Mouse (Mus musculus) MEL (cell line): ENCODE data around the gene Paqr6. TPM values are rescaled to one million over a fixed set of nuclear protein-coding genes. Genes with fewer than 3 reads are reported as not detected.

ENCODE experiments used
- DNase-seq: peaks from one replicate; pipeline ENCODE4 v3.0.0; 2011; ENCODE audit warnings: low read depth, low spot score
- H3K27ac ChIP-seq: 2 replicates; pipeline ENCODE4 v1.5.1; 2012; ENCODE audit warnings: low read depth, mild to moderate bottlenecking, control low read depth, low read length, moderate library complexity; ENCODE audit not compliant: control insufficient read depth
- H3K27me3 ChIP-seq, 2 experiments: fragments of 150-350 bp in 1 of 2; sonication (generic) in 1 of 2; 2 replicates each; pipeline ENCODE4 v1.6.1; 2012; ENCODE audit warnings: low read length in 2 of 2, mild to moderate bottlenecking in 2 of 2, improper control_type of control experiment in 1 of 2, moderate library complexity in 1 of 2; ENCODE audit not compliant: insufficient read depth in 2 of 2, control insufficient read depth in 1 of 2
- H3K36me3 ChIP-seq, 2 experiments: 2 replicates each; pipeline ENCODE4 v1.6.1; 2012 to 2014; ENCODE audit warnings: low read length in 2 of 2, improper control_type of control experiment in 1 of 2, inconsistent platforms in 1 of 2, mild to moderate bottlenecking in 1 of 2; ENCODE audit not compliant: insufficient read depth in 2 of 2, control insufficient read depth in 1 of 2
- H3K4me1 ChIP-seq, 2 experiments: fragments of 150-350 bp in 1 of 2; sonication (generic) in 1 of 2; 2 replicates each; pipeline ENCODE4 v1.6.1; 2012; ENCODE audit warnings: low read length in 2 of 2, improper control_type of control experiment in 1 of 2, mild to moderate bottlenecking in 1 of 2; ENCODE audit not compliant: insufficient read depth in 2 of 2, control insufficient read depth in 1 of 2
- H3K4me3 ChIP-seq, 2 experiments: fragments of 150-350 bp in 1 of 2; sonication (generic) in 1 of 2; 2 replicates each; pipeline ENCODE4 v1.5.1; 2012; ENCODE audit warnings: low read depth in 2 of 2, low read length in 2 of 2, mild to moderate bottlenecking in 2 of 2, moderate library complexity in 2 of 2, control low read depth in 1 of 2, improper control_type of control experiment in 1 of 2; ENCODE audit not compliant: control insufficient read depth in 1 of 2, insufficient read depth in 1 of 2
- H3K79me2 ChIP-seq: 2 replicates; pipeline ENCODE4 v1.6.1; 2012; ENCODE audit warnings: mild to moderate bottlenecking, low read length, moderate library complexity; ENCODE audit not compliant: control insufficient read depth, poor library complexity, insufficient read depth
- H3K9ac ChIP-seq: 2 replicates; pipeline ENCODE4 v1.6.1; 2012; ENCODE audit warnings: low read depth, mild to moderate bottlenecking, control low read depth, low read length, moderate library complexity; ENCODE audit not compliant: control insufficient read depth, poor library complexity, severe bottlenecking
- H3K9me3 ChIP-seq: fragments of 150-350 bp; sonication (generic); replicated peaks from 2 replicates; pipeline ENCODE4 v1.6.1; 2012; ENCODE audit warnings: mild to moderate bottlenecking, low read length, improper control_type of control experiment, moderate library complexity; ENCODE audit not compliant: insufficient read depth
- BHLHE40 ChIP-seq: IDR thresholded peaks from 2 replicates; pipeline ENCODE4 v1.6.1; 2012; ENCODE audit warnings: low read depth, mild to moderate bottlenecking, inconsistent platforms, low read length, improper control_type of control experiment, borderline replicate concordance
- GABPA ChIP-seq: IDR thresholded peaks from 2 replicates; pipeline ENCODE4 v1.6.1; 2012; ENCODE audit warnings: low read depth, mild to moderate bottlenecking, inconsistent platforms, low read length, improper control_type of control experiment, moderate library complexity
- GATA1 ChIP-seq: IDR thresholded peaks from 2 replicates; pipeline ENCODE4 v1.6.1; 2011; ENCODE audit warnings: low read depth, low read length, improper control_type of control experiment
- MEF2A ChIP-seq: IDR thresholded peaks from 2 replicates; pipeline ENCODE4 v1.6.1; 2014; ENCODE audit warnings: low read depth, mild to moderate bottlenecking, inconsistent platforms, low read length, improper control_type of control experiment; ENCODE audit not compliant: poor library complexity, insufficient replicate concordance, severe bottlenecking; ENCODE audit errors: extremely low read depth
- NELFE ChIP-seq: IDR thresholded peaks from 2 replicates; pipeline ENCODE4 v1.6.1; 2011; ENCODE audit warnings: low read depth, low read length, improper control_type of control experiment
- POLR2A ChIP-seq, 2 experiments: IDR thresholded peaks; 2 replicates each; pipeline ENCODE4 v1.6.1; 2011 to 2012; ENCODE audit warnings: low read length in 2 of 2, mild to moderate bottlenecking in 2 of 2, control low read depth in 1 of 2, improper control_type of control experiment in 1 of 2, low read depth in 1 of 2, moderate library complexity in 1 of 2; ENCODE audit not compliant: control insufficient read depth in 1 of 2, insufficient read depth in 1 of 2, poor library complexity in 1 of 2
- POLR2AphosphoS2 ChIP-seq: IDR thresholded peaks from 2 replicates; pipeline ENCODE4 v1.6.1; 2011; ENCODE audit warnings: low read length, improper control_type of control experiment
- RCOR1 ChIP-seq: IDR thresholded peaks from 2 replicates; pipeline ENCODE4 v1.6.1; 2012; ENCODE audit warnings: low read depth, mild to moderate bottlenecking, inconsistent platforms, low read length, improper control_type of control experiment
- TAL1 ChIP-seq: IDR thresholded peaks from 2 replicates; pipeline ENCODE4 v1.6.1; 2012; ENCODE audit warnings: mild to moderate bottlenecking, inconsistent platforms, low read length, moderate library complexity, mixed read lengths
- USF1 ChIP-seq: IDR thresholded peaks from 2 replicates; pipeline ENCODE4 v1.6.1; 2014; ENCODE audit warnings: low read depth, mild to moderate bottlenecking, inconsistent platforms, low read length, improper control_type of control experiment, moderate library complexity
- polyA plus RNA-seq, 2 experiments: library from polyadenylated mRNA; stranded (reverse) in 1 of 2; unstranded in 1 of 2; fragments of >175 nt in 1 of 2; fragments of >200 nt in 1 of 2; gene quantifications; 2 replicates each; pipeline versions ENCODE4 v1.2.1 to v1.2.4; 2012; ENCODE audit warnings: low replicate concordance in 2 of 2, low read depth in 1 of 2; ENCODE audit not compliant: insufficient read length in 2 of 2, insufficient read depth in 1 of 2, missing spikeins in 1 of 2
- total RNA-seq: library from RNA; depleted of rRNA; stranded (reverse); fragments of 300-350 nt; gene quantifications from 2 replicates; pipeline ENCODE4 v1.2.3, GENCODE M21; 2012

Paqr6 gene
- total and polyA plus RNA-seq, 3 experiments, result 0.11 TPM; not detected in 2

DNA sequence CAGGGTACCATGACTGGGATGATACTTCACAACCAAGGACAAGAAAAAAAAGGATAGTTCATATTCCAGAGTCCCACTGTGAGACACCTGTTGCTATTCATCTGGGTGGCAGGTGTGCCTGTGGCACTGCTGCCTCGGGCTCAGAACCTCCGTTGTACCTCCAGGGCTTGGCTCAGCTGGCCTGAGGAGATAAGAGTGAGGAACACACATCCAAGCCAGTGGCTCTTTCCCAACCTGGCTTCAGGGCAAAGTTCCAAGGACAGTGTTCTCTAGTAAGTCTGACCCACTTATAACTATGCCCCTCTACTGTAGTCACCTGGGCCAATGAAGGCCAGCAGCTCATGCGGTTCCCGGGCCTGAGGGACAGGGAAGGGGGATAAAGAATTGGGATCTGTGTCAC, 47.3 kb downstream of the Paqr6 start:
- Histone ChIP-seq H3K4me3 (no peak overlapping the region), H3K27ac (no peak overlapping the region)
- no peak for DNase-seq
- TF ChIP-seq TAL1 (peak; percentile 62), POLR2AphosphoS2 (no peak), GATA1 (0 out of 2 replicates have a peak, but pooled peaks have one; percentile 29)
- TF ChIP-seq, all 39 proteins: peak for 2
- H3K27me3 ChIP-seq, result no peaks in the 10 kb centered on the region
- H3K9me3 ChIP-seq, result no peaks in the 10 kb centered on the region
- H3K36me3 ChIP-seq, result peaks cover 5 to 15% of the 10 kb centered on the region in 2 experiments; a peak in 3 of 4 replicates
- peaks cover 20% of the 10 kb centered on the region for H3K79me2 ChIP-seq
- H3K4me1 ChIP-seq, result peaks cover 0 to 26% of the 10 kb centered on the region in 2 experiments; a peak in 3 of 4 replicates
- no peak overlapping the region for H3K9ac ChIP-seq

DNA sequence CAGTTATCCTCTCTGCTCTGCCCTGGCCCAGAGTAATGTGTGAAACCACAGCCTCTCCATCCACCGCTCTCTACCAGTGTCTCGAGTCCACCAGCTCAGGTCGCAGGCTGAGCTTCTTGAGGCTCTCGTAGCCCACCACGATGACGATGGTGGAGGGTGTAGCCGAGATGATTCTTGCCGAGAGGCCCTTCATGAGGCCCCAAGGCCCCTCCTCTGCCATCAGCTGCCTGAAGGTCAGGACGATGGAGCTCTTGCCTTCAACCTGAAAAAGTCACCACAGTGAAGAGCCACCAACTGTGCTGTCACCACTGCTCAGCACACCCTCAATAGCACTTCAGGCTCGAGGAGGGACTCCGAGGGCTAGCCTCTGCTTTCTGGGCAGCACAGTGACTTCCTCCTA, 48.3 kb downstream of the Paqr6 start:
- peaks cover 7 to 15% of the 10 kb centered on the region in 2 experiments; a peak in 3 of 4 replicates for H3K36me3 ChIP-seq
- no peak for TF ChIP-seq BHLHE40
- no peak for TF ChIP-seq POLR2A (IDR thresholded peaks at IDR 0.05; ENCODE audit: control insufficient read depth in 1 of 2, insufficient read depth in 1 of 2, low read depth in 1 of 2, low read length in 2 of 2, poor library complexity in 1 of 2)
- no peak for TF ChIP-seq NELFE
- TF ChIP-seq GATA1, result no peak
- no peak for TF ChIP-seq MEF2A
- no peak for DNase-seq
- peaks cover 18% of the 10 kb centered on the region for H3K79me2 ChIP-seq
- no peak overlapping the region for H3K9ac ChIP-seq
- no peaks in the 10 kb centered on the region for H3K9me3 ChIP-seq
- H3K4me3 ChIP-seq, result no peak overlapping the region
- H3K4me1 ChIP-seq, result peaks cover 0 to 21% of the 10 kb centered on the region in 2 experiments; a peak in 3 of 4 replicates
- H3K27me3 ChIP-seq, result no peaks in the 10 kb centered on the region
- H3K27ac ChIP-seq, result no peak overlapping the region

DNA sequence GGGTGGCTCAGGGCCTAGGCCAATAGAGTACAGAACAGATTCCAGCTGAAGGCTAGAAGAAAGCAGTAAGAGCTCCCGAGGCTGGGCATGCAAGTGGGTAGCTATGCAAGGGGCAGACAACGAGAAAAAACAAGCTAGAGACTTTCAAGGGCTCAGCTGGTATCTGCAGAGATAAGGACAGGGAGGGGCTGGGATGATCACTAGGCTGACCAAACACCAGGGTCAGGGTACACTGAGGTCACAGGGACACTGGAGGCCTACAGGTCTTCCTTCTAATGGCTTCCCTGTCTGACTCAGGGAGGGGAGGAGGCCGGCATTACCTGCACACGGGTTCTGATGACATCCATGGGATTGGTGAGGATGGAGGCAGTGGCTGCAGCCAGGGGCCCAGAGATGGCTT, 51.3 kb downstream of the Paqr6 start:
- Histone ChIP-seq H3K4me1 (peaks cover 0 to 10% of the 10 kb centered on the region in 2 experiments; a peak in 3 of 4 replicates), H3K27me3 (no peaks in the 10 kb centered on the region), H3K4me3 (no peak overlapping the region), H3K79me2 (no peaks in the 10 kb centered on the region; the same call in 1 of the 2 replicates), H3K9ac (no peak overlapping the region), H3K27ac (no peak overlapping the region), H3K9me3 (no peaks in the 10 kb centered on the region), H3K36me3 (peaks cover 5 to 9% of the 10 kb centered on the region in 2 experiments; a peak in 3 of 4 replicates)
- TF ChIP-seq POLR2AphosphoS2 (no peak), USF1 (no peak), GABPA (no peak), RCOR1 (no peak)
- DNase-seq, result no peak
